Mouse (Mus musculus): ENCODE measurements at regions not wholly inside any gene's neighbourhood (a gene's known extent, or its start where the extent isn't known, plus 50 kb on each side); places are given as distances from the start of the nearest gene placed in this dataset.
"Not testable (repeated sequence)": the region's sequence is repeated elsewhere in the genome, so short reads cannot be mapped to it uniquely, and the experiment has no call there.

- DNase-seq, result no peak
Observed at GRCm38 (mm10) chr17:61337094-61337493, 1544.0 kb downstream of the Efna5 start.

DNA sequence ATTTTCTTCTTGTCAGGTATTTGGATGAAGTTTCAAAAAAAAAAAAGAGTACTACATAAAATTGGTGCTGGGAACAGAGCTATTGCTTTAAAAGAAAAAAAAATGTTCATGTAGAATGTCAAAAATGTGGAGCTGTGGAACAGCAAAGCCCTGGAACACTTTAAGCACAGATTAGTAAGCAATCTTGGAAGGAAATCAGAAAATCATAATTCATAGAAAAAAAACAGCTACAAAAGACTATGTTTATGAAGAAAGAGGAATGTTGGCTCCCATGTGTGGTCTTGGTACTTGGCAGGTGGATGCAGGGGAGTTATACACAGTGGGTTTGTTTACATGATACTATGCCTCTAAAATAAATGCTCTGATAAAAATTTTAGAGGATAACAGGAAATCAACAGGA lies 1555.7 kb downstream of the Efna5 start:
- DNase-seq, result no peak

DNA sequence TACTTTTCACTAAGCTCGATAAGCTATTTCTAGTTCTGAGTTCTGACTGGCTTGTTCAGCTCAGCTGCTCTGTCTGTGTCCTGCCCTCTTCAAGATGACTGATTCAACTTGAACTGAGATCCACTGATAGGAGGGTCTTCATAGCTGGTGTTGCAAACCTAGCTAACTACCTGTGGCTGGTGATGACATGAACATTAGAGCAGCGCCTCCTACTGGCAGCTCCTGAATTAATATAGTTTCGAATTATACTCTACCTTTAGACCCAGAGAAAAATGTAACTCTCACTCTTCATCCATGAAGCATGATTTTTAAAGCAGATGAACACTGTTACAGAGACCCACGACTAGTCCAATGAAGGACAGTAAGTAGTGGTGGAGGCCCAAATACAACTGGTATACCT lies 1560.3 kb downstream of the Efna5 start:
- DNase-seq, result no peak

- DNase-seq, result no peak
Observed at GRCm38 (mm10) chr17:61313424-61313823, 1567.7 kb downstream of the Efna5 start.

DNA sequence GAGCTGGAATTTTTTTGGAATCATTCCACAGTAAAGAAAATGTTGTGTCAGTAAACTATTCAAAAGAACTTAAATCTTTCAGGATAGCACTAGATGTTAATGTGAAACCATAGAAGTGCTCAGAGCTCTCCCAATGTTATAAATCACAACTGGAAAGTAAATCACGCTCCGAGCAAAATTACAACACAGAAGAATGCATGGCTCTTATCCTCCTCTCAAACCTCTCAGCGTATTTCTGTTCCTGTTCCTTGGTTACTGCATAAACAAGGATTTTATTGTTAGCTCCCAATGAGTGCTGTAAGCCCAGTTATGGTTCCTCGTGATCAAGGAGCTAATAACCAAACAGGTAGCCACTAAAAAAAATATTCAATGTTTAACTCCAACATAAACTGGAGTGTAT lies 1569.9 kb downstream of the Efna5 start:
- no peak for DNase-seq

GRCm38 (mm10) chr17:61303611-61304010 lies 1577.5 kb downstream of the Efna5 start:
- DNase-seq, result no peak

DNA sequence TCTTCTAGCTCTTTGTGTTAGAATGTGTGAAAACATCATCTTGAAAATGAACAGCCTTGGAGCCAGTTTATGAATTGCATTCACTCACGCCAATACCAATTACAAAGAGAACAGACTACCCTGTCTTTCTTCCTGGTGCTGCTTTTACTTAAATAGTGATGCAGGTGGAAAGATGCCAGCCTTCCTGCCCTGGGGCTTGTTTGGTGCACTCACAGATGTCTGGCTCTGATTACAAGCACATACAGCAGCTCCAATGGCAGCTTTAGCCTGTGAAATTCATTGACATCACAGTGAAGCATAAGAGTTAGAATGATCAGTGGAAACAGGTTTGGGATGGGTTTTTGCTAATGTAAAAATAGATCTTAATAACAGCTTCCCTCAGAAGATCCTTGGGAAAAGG lies 1579.1 kb downstream of the Efna5 start:
- DNase-seq, result no peak

DNA sequence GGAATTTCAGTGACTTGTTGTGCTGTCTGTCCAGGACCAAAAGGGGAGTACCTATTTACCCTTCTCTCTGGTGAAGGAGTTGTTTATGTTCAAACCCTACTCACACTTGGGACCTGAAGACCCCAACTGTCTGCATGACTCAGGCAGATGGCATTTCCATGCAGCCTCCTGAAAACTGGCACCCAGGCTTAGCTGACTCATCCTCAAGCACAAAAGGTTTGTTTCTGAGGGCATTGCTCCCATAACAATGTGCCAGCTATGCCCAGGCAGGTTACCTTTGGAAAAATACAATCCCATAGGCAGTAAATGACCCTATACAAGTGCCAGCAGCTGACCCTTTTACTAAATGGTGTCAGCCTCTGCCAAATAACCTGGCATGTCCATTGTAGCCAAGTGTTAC lies 1579.9 kb downstream of the Efna5 start:
- no peak for DNase-seq

- DNase-seq, result no peak
Observed at GRCm38 (mm10) chr17:61291129-61291528, 1590.0 kb downstream of the Efna5 start.

DNA sequence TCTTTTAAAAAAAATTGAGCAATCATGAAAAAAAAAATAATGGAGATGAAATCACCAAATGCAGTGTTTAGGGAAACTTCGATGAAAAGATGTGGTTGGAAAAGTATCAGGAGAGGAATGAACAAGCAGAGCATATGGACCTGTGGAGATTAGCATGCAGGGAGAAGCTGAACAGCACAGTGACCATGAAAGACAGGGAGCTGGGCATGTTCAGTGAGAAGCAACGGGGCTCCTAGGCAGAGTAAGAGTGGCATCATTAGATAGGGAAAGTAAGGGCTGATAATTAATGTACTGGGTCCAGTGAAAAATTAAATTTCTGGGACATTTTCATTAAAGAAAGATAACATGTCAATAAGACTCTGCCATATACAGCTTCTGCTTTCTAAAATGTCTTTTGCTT lies 1592.5 kb downstream of the Efna5 start:
- no peak for DNase-seq

DNA sequence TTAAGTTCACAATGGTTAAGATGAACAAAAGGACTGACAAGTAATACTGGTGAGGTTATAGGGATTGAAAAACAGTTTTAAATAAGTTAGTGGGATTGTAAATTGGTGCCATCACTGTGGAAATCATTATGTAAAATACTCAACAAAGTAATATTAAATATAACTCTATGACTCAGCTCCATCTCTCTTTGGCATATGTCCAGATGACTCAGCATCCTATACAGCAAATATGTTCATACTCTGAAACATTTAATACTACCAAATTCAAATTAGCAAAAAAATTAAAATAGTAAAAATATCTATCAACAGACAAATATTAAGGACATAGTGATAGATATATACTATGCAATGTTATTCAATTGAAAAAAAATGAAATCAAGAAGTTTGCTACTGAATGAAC lies 1607.5 kb downstream of the Efna5 start:
- no peak for DNase-seq

DNA sequence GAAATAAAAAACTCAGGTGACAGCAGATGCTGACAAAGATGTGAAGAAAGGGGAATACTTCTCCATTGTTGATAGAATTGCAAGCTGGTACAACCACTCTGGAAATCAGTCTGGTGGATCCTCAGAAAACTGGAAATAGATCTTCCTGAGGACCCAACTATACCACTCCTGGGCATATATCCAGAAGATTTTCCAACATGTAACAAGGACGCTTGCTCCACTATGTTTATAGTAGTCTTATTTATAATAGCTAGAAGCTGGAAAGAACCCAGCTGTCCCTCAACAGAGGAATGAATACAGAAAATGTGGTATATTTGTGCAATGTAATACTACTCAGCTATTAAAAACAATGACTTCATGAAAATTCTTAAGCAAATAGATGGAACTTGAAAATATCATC lies 1624.6 kb downstream of the Efna5 start:
- DNase-seq, result not testable (repeated sequence)

- no peak for DNase-seq
Observed at GRCm38 (mm10) chr17:61248411-61248810, 1632.7 kb downstream of the Efna5 start.

DNA sequence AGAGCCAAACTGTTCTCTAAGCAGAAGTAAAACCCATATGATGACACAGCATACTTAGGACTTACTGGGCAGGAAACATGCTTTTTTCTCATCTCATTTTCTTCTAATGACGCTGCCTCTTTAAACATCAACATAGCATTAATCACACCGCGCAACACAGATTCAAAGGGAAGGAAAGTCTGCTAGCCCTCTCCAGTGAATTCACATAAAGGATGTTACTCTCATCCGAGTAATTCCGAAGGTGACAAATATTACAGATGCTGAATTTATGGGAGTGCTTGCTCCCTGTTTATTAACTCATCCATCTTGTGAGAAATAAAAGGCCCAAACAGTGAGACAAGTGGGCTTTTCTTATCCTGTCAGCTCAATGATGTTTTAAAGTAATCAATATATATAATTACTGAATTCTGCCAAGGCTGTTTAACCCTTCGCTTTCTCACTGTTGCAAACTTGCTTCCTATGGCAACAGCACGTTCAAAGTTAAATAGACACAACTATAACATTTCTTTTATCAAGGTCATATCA lies 1663.9 kb downstream of the Efna5 start:
- DNase-seq, result no peak

DNA sequence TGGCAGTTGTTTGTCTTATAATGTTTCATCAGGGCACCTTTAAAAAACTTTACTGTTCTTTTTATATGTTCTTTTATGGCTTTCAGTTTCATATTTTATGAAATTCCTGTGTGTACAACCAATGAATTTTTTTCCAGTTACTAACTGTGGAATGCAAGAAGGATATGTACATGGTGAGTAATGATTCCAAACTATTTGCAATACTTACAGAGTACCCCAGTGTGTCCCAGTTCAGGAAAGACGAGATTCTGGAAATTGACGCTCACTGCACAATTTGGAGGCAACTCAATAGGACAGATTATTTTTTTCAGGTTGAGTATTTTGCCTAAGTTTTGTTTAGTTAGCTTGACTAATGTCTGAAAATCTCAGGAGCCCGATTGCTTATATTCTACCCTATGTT lies 1676.8 kb downstream of the Efna5 start:
- DNase-seq, result no peak

GRCm38 (mm10) chr17:61187880-61188279 lies 1693.2 kb downstream of the Efna5 start:
- not testable (repeated sequence) for DNase-seq

DNA sequence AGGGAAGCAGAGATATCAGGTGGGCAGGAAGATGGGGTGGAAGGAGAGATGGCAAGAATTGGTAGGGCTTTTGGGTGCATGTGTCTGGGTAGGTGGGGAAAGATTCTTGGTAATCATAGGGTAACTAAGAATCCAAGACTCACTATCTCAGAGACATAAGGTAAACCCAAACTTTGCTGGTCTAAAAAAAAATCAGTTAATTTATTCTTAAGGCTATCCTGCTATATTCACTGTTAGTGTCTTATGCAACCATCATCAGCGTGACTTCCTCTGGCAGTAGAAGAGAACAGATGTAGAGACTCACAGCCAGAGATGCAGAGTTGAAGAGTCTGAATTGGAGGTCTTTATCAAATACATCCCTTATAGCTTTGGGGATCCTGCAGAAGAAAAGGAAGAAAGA lies 1704.5 kb downstream of the Efna5 start:
- DNase-seq, result no peak

GRCm38 (mm10) chr17:61159437-61159836 lies 1721.7 kb downstream of the Efna5 start:
- DNase-seq, result peak; percentile 10

GRCm38 (mm10) chr17:61137006-61137405 lies 1744.1 kb downstream of the Efna5 start:
- DNase-seq, result no peak

DNA sequence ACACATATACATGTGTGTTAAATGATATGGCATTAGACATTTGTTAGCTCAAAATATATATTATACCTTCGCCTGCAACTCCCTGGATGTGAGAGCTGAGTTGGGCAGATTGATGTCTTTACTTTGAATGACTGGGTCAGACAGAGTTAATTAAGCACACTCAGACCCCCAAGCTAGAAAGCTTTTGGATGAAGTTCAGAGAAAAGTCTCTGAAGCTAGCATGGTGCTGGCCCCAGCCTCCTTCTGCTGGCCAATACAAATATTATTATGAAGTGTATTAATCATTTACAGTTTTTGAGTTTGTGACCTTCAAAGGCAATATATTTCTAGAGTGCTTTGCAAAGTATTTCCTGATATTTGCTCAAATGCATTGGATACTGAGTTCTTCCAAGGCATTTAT lies 1753.3 kb downstream of the Efna5 start:
- no peak for DNase-seq

DNA sequence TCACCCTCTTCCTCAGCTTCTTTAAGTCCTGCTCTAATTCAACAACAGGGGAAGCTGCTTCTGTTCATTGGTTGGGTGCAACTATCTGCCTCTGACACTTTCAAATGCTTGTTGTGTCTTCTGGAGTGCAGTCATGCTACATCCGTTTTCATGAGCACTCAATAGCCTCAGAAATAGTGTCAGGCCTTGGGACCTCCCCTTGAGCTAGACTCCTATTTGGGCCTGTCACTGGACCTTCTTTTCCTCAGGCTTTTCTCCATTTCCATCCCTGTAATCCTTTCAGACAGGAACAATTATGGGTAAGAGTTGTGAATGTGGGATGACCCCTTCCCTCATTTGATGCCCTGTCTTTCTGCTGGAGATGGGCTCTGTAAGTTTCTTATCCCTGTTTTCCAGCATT lies 1774.8 kb downstream of the Efna5 start:
- DNase-seq, result no peak

DNA sequence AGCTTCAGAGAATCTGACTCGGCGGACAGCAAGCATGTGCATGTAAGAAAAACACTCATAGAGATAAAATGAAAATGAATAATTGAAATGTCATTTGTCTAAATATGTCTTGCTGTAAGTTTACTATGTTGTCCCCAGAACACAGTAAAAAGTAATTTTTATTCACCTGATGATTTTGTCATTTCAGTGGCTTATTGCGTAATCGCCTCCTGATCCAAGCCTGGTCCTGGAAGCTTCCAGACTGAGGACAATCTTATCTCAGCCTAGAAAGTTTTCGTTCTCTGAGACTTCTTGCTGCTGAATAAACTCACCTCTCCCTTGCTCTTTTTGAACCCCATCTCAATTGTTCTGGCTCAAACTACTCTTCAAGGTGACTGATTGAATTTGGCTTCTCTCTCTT lies 1820.7 kb downstream of the Efna5 start:
- DNase-seq, result no peak

- DNase-seq, result no peak
Observed at GRCm38 (mm10) chr17:61058471-61058870, 1822.6 kb downstream of the Efna5 start.

DNA sequence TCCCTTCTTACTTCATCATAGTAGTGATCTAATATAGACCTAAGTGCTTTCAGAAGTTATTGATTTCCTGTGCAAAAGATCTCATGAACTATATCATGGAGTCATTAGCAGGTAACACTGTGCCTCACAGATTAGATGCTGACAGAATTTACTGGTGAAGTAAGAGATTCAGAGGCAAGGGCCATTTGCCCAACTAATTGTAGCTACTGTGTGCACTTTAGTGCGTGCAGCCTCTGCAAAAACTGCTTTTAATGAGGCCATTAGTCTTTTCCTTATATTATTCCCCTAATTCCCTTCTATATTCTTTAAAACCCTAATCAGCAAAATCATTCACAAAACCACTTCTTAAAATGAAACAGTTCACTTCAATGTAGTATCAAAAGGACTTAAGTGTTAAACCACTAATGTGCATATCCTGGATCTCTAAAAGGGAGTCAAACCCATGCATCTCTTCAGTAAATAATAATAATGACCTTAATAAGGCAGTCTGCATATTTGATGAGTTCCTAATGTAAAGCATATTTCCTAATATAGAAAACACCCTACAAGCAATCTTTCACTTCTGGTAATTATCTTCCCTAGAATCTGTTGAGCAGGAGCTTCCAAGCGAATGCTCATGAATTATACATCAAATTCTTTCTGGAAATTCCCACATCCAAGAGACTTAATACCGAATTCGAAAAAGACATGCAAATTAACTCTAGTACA lies 1847.4 kb downstream of the Efna5 start:
- DNase-seq, result no peak

- DNase-seq, result no peak
Observed at GRCm38 (mm10) chr17:61018647-61019046, 1862.5 kb downstream of the Efna5 start.

Data from adrenal gland, postnatal 14 days (tissue).